Mouse (Mus musculus): ENCODE measurements around the gene Slx4ip. TPM values are rescaled to one million over a fixed set of nuclear protein-coding genes. Genes with fewer than 3 reads are reported as not detected.
A peak's percentile ranks its signal among the peaks of the same experiment; 100 is the strongest.

Gene Slx4ip
- polyA plus RNA-seq, 1 experiment from 2014 or later: 16.3 TPM

GRCm38 (mm10) chr2:137078771-137079170, 187.8 kb downstream of the Slx4ip start:
- ATAC-seq: no peak
- Histone ChIP-seq H3K9me3 (no peaks in the 10 kb centered on the region), H3K27me3 (no peaks in the 10 kb centered on the region), H3K27ac (no peak overlapping the region), H3K4me3 (replicated peaks) (no peak overlapping the region), H3K4me2 (replicated peaks) (no peak overlapping the region), H3K9ac (replicated peaks) (no peak overlapping the region), H3K4me1 (replicated peaks) (peaks cover 18% of the 10 kb centered on the region), H3K36me3 (peaks cover 13% of the 10 kb centered on the region)
- WGBS: 69% methylated on average over 4 of the region's 4 CpGs

DNA sequence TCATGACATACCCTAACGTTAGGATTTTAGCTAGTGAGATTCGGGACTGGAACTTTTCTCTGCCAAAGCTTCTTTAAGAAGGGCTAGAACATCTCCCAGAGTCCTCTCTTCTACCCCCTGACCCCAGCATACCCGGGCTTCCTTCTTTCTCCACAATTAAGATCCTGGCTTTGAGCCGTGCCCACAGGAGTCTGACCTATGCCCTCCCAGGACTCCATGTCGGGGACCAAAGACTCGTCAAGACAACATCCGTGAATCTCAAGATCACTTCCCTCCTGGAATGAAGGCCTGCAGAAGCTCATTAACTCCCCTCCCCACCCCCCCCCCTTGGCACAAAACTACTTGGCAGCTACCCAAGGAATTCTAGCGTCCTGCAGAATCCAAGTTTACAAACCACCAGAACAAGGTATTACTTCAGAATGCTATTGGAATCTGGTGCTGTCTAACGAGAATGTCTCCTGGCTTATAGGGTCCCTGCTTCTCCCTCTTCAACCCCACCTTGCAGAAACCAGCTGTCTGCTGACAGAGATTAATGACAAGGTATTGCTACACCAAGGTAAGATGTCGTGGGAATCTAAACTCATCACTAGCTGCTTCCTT, 188.8 kb downstream of the Slx4ip start:
- no peak for ATAC-seq
- Histone ChIP-seq H3K36me3 (peaks cover 23% of the 10 kb centered on the region), H3K4me2 (replicated peaks) (no peak overlapping the region), H3K27ac (no peak overlapping the region), H3K4me1 (replicated peaks) (peaks cover 9% of the 10 kb centered on the region), H3K9me3 (no peaks in the 10 kb centered on the region), H3K27me3 (no peaks in the 10 kb centered on the region), H3K9ac (replicated peaks) (no peak overlapping the region), H3K4me3 (replicated peaks) (no peak overlapping the region)
- WGBS: 23% methylated on average over 10 of the region's 10 CpGs

GRCm38 (mm10) chr2:137080468-137080867, 189.4 kb downstream of the Slx4ip start:
- no peak overlapping the region for H3K27ac ChIP-seq
- H3K27me3 ChIP-seq: no peaks in the 10 kb centered on the region
- no peak overlapping the region for H3K9ac ChIP-seq (replicated peaks)
- peaks cover 30% of the 10 kb centered on the region for H3K36me3 ChIP-seq
- peaks cover 9% of the 10 kb centered on the region; the same call in 1 of the 2 replicates for H3K4me1 ChIP-seq (replicated peaks)
- peak; percentile 21; the same call in 1 of the 2 replicates for ATAC-seq
- H3K4me3 ChIP-seq (replicated peaks): no peak overlapping the region
- H3K4me2 ChIP-seq (replicated peaks): no peak overlapping the region
- no peaks in the 10 kb centered on the region for H3K9me3 ChIP-seq
- 85% methylated on average over 6 of the region's 6 CpGs for WGBS

DNA sequence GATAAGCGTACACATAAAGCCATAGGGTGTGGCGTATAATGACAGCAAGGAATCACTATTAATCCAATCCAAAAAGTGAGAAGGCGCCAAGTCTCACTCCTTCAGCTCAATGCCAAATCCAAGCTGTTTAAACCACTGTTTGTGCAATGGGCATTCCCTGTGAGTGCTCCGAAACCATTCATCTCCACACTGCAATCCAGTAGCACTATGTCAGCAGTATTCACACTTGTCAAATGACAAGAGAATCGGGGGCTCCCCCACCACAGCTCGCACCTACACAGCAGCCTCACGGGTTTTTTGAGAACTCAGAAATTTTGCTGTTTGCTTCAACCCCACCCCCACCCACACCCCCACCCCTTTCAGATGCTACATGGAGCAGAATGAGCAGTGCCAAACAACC, 190.0 kb downstream of the Slx4ip start:
- peak; percentile 18; the same call in 1 of the 2 replicates for ATAC-seq
- Histone ChIP-seq H3K27me3 (no peaks in the 10 kb centered on the region), H3K9ac (replicated peaks) (no peak overlapping the region), H3K4me2 (replicated peaks) (no peak overlapping the region), H3K36me3 (peaks cover 35% of the 10 kb centered on the region), H3K27ac (no peak overlapping the region), H3K4me3 (replicated peaks) (no peak overlapping the region), H3K4me1 (replicated peaks) (peaks cover 10% of the 10 kb centered on the region; the same call in 1 of the 2 replicates), H3K9me3 (no peaks in the 10 kb centered on the region)
- 90% methylated on average over 7 of the region's 7 CpGs for WGBS

DNA sequence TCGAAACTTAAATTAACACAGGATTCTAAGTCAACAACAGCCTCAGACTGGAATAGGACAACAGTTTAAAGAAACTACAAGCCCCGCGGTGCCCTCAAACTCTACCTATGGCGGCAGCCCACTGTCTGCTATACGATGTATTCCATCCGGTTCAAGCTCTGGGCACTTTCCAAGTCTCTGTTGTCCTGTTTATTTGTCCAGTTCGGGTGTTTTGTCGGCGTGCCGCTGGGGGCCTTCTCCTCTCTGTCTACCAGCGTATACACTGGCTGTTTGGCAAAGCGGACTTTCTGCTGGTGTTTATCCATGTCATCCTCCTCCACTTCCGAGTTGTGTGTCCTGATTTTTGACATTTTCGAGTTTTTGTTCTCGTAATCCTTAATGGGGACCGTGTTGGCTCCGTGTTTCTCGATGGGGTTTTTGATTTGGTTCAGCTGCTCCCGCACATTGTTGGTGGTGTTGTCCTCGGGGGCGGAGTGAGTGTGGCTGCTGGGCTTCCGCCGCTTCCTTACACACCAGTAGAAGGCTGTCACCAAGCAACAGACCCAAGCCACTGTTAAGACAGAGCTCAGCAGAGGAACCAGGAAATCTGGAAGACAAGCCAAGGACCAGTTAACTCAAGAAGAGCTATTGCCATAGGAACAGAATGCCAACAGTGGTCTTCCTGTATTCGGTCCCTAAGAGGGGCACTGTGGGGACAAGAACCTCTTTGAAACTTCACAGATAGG, 192.0 kb downstream of the Slx4ip start:
- no peaks in the 10 kb centered on the region for H3K9me3 ChIP-seq
- H3K4me3 ChIP-seq (replicated peaks): no peak overlapping the region
- ATAC-seq: no peak
- peaks cover 47% of the 10 kb centered on the region for H3K36me3 ChIP-seq
- H3K4me1 ChIP-seq (replicated peaks): peaks cover 28% of the 10 kb centered on the region
- no peak overlapping the region for H3K9ac ChIP-seq (replicated peaks)
- 86% methylated on average over 24 of the region's 24 CpGs for WGBS
- H3K27me3 ChIP-seq: no peaks in the 10 kb centered on the region
- H3K4me2 ChIP-seq (replicated peaks): no peak overlapping the region
- H3K27ac ChIP-seq: no peak overlapping the region

DNA sequence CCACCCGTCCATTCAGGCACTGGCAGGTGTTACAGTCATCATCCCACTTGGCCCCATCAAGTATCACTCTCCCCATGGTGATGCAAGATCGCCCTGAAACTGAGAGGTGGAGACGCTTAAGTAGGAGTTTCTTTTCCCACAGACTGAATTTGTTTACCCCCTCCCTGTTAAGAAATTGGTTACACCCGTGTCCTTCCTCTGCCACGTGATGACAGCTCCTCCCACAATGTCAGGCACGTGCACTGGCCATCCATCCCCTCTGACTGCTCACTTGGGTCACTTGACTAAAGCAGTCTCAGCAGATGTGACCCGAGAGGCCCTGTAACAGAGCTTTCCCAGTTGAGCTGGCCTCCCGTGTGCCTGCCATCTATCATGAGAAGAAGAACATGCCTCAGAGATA, 194.2 kb downstream of the Slx4ip start:
- WGBS: 85% methylated on average over 8 of the region's 8 CpGs
- Histone ChIP-seq H3K9me3 (no peaks in the 10 kb centered on the region), H3K36me3 (peaks cover 62% of the 10 kb centered on the region), H3K9ac (replicated peaks) (no peak overlapping the region), H3K27ac (no peak overlapping the region), H3K4me2 (replicated peaks) (no peak overlapping the region), H3K4me1 (replicated peaks) (peaks cover 25% of the 10 kb centered on the region), H3K27me3 (no peaks in the 10 kb centered on the region), H3K4me3 (replicated peaks) (no peak overlapping the region)
- ATAC-seq: no peak

DNA sequence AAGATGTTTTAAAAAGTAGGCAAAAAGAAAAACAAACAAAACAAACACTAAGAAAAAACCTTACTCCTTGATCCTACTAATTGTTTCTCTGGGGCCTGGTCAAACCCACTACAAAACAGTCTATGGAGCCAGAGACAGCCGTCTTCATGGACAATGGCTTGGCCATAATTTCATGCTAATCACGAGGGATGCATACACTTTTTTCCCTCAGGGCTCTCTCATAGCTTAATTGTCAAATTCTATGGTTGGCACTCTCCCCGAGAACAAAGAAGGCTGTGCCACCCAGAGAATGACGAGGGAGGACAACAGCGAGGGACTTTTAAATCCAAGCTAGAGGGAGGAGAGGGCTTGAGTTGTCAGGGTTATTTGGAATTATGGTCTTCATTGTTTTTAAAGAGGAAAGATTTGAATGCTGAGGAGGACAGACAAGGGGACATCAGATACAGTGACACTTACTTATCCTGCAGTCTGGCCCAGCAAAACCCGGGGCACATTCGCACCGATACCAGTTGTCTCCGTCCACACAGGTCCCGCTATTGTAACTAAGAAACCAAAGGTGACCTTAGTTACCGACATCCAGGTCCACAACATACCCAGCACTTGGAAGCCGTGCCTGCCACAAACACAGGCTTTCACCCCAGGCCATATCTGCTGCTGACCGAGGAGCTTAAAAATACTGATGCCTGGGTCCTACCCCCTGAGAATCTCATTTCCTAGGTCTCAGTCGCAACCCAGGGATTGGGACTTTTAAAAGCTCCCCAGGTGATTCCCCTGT, 195.8 kb downstream of the Slx4ip start:
- 52% methylated on average over 14 of the region's 14 CpGs for WGBS
- H3K4me3 ChIP-seq (replicated peaks): no peak overlapping the region
- H3K27ac ChIP-seq: peak overlapping the region; percentile 36
- H3K27me3 ChIP-seq: no peaks in the 10 kb centered on the region; the same call in 1 of the 2 replicates
- peaks cover 77% of the 10 kb centered on the region for H3K36me3 ChIP-seq
- no peak overlapping the region for H3K9ac ChIP-seq (replicated peaks)
- H3K4me2 ChIP-seq (replicated peaks): no peak overlapping the region
- peak; percentile 40 for ATAC-seq
- no peaks in the 10 kb centered on the region for H3K9me3 ChIP-seq
- peaks cover 29% of the 10 kb centered on the region for H3K4me1 ChIP-seq (replicated peaks)

DNA sequence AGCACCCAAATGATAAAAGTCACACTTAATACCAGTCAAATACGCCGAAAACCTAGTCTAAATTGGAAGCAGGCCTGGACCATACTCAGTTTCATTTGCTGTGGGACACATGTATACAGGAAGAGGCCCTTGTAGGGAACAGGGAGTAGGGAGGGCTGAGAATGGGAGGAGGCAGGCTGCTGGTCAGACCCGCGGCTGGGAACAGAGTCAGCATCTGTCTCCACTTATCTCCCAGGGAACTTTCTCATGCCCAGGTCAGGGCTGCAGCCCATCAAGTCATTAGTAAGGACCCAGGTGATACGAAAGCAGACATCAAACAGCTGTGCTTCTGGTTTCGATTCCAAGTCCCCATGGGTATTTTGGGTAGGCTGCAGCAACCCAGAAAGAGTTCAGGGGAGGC, 196.7 kb downstream of the Slx4ip start:
- no peak overlapping the region for H3K4me3 ChIP-seq (replicated peaks)
- H3K9me3 ChIP-seq: no peaks in the 10 kb centered on the region
- WGBS: 78% methylated on average over 6 of the region's 6 CpGs
- H3K4me1 ChIP-seq (replicated peaks): peaks cover 38% of the 10 kb centered on the region
- H3K27me3 ChIP-seq: no peaks in the 10 kb centered on the region; the same call in 1 of the 2 replicates
- H3K36me3 ChIP-seq: peaks cover 76% of the 10 kb centered on the region
- no peak overlapping the region for H3K4me2 ChIP-seq (replicated peaks)
- H3K9ac ChIP-seq (replicated peaks): no peak overlapping the region
- H3K27ac ChIP-seq: no peak overlapping the region
- ATAC-seq: no peak

- H3K27ac ChIP-seq: no peak overlapping the region
- WGBS: 47% methylated on average over 11 of the region's 11 CpGs
- H3K4me2 ChIP-seq (replicated peaks): no peak overlapping the region
- peaks cover 64% of the 10 kb centered on the region for H3K4me1 ChIP-seq (replicated peaks)
- no peak for ATAC-seq
- H3K27me3 ChIP-seq: no peaks in the 10 kb centered on the region; the same call in 1 of the 2 replicates
- no peak overlapping the region for H3K4me3 ChIP-seq (replicated peaks)
- peaks cover 51% of the 10 kb centered on the region for H3K36me3 ChIP-seq
- H3K9ac ChIP-seq (replicated peaks): no peak overlapping the region
- no peaks in the 10 kb centered on the region for H3K9me3 ChIP-seq
Observed at GRCm38 (mm10) chr2:137091766-137092522, 200.9 kb downstream of the Slx4ip start.

- peaks cover 45% of the 10 kb centered on the region for H3K36me3 ChIP-seq
- H3K4me3 ChIP-seq (replicated peaks): no peak overlapping the region
- no peak overlapping the region for H3K9ac ChIP-seq (replicated peaks)
- no peaks in the 10 kb centered on the region for H3K9me3 ChIP-seq
- 14% methylated on average over 10 of the region's 10 CpGs for WGBS
- peaks cover 64% of the 10 kb centered on the region for H3K4me1 ChIP-seq (replicated peaks)
- H3K4me2 ChIP-seq (replicated peaks): no peak overlapping the region
- H3K27me3 ChIP-seq: no peaks in the 10 kb centered on the region; the same call in 1 of the 2 replicates
- ATAC-seq: peak; percentile 47
- H3K27ac ChIP-seq: peak overlapping the region; percentile 6; the same call in 1 of the 2 replicates
Observed at GRCm38 (mm10) chr2:137092523-137093297, 201.7 kb downstream of the Slx4ip start.

DNA sequence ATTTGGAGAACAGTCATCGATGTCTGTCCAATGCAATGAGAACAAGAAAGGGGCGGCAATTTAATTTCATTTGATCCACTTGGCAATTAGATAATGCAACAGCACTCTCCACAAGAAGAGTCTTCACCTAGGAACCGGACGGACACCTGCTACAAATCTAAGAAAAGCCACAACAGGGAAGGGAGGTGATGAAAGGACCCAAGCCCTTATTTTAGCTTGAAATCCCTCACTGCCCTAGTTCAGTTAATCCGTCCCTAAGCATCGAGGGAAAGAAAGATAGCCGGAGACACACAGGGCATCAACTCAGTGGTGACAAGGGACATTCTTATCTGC, 202.2 kb downstream of the Slx4ip start:
- H3K4me3 ChIP-seq (replicated peaks): no peak overlapping the region
- no peak overlapping the region for H3K27ac ChIP-seq
- no peak for ATAC-seq

More for the DNA sequence above, 202.2 kb downstream of the Slx4ip start:
- Histone ChIP-seq H3K4me1 (replicated peaks) (peaks cover 64% of the 10 kb centered on the region), H3K27me3 (no peaks in the 10 kb centered on the region; the same call in 1 of the 2 replicates), H3K9me3 (no peaks in the 10 kb centered on the region), H3K4me2 (replicated peaks) (no peak overlapping the region), H3K36me3 (peaks cover 39% of the 10 kb centered on the region), H3K9ac (replicated peaks) (no peak overlapping the region)
- 14% methylated on average over 7 of the region's 7 CpGs for WGBS

Data from midbrain, embryonic 13.5 days (tissue).